Mouse (Mus musculus) neural tube, embryonic 14.5 days (tissue): Measurements from ENCODE around the gene Olfr462. TPM values are rescaled to one million over a fixed set of nuclear protein-coding genes. Genes with fewer than 3 reads are reported as not detected.
"Not testable (repeated sequence)": the region's sequence is repeated elsewhere in the genome, so short reads cannot be mapped to it uniquely, and the experiment has no call there.

Source experiments
- ATAC-seq: fragments of 200-750 bp; cut with Nextera tagmentation; 2 replicates; pipeline ENCODE4 v1.8.0; 2017; ENCODE audit warnings: low read depth, mild to moderate bottlenecking, moderate TSS enrichment, moderate library complexity
- H3K27ac ChIP-seq: fragments of 300-500 bp; sonication (generic); 2 replicates; pipeline ENCODE4 v1.5.1; 2014; ENCODE audit warnings: low read depth, mild to moderate bottlenecking, control low read depth, low read length, moderate library complexity, mixed read lengths
- H3K27me3 ChIP-seq: fragments of 300-500 bp; sonication (generic); 2 replicates; pipeline ENCODE4 v1.6.1; 2014; ENCODE audit warnings: low read length; ENCODE audit not compliant: control insufficient read depth, insufficient read depth
- H3K36me3 ChIP-seq: fragments of 300-500 bp; sonication (generic); 2 replicates; pipeline ENCODE4 v1.6.1; 2014; ENCODE audit warnings: low read length, mixed read lengths; ENCODE audit not compliant: control insufficient read depth, insufficient read depth
- H3K4me1 ChIP-seq: fragments of 300-500 bp; sonication (generic); 2 replicates; pipeline ENCODE4 v1.6.1; 2014; ENCODE audit warnings: low read length; ENCODE audit not compliant: control insufficient read depth, insufficient read depth
- H3K4me2 ChIP-seq: fragments of 300-500 bp; sonication (generic); 2 replicates; pipeline ENCODE4 v1.6.1; 2014; ENCODE audit warnings: mild to moderate bottlenecking, low read depth, low read length, control low read depth
- H3K4me3 ChIP-seq: fragments of 300-500 bp; sonication (generic); 2 replicates; pipeline ENCODE4 v1.5.1; 2014; ENCODE audit warnings: low read depth, low read length, control low read depth, mixed read lengths
- H3K9ac ChIP-seq: fragments of 300-500 bp; sonication (generic); replicated peaks from 2 replicates; pipeline ENCODE4 v1.6.1; 2014; ENCODE audit warnings: low read depth, mild to moderate bottlenecking, control low read depth, low read length, mixed read lengths
- H3K9me3 ChIP-seq: fragments of 300-500 bp; sonication (generic); 2 replicates; pipeline ENCODE4 v1.6.1; 2016; ENCODE audit warnings: low read length; ENCODE audit not compliant: control insufficient read depth
- WGBS: fragments of 180-500 bp; shearing (Covaris S2); extraction: QIAGEN DNeasy Blood & Tissue Kit; methylation state at CpG from one replicate; pipeline ENCODE4 v1.1.7; 2014; 5-methylcytosine and 5-hydroxymethylcytosine counted together
- polyA plus RNA-seq: library from polyadenylated mRNA; unstranded; fragments of >200 nt; fragmentation: Nextera tagmentation; extraction: Ambion mirVana; gene quantifications from 2 replicates; pipeline ENCODE4 v1.2.1, GENCODE M21; 2014

The Olfr462 gene
- polyA plus RNA-seq, 1 experiment from 2014 or later: not detected

DNA sequence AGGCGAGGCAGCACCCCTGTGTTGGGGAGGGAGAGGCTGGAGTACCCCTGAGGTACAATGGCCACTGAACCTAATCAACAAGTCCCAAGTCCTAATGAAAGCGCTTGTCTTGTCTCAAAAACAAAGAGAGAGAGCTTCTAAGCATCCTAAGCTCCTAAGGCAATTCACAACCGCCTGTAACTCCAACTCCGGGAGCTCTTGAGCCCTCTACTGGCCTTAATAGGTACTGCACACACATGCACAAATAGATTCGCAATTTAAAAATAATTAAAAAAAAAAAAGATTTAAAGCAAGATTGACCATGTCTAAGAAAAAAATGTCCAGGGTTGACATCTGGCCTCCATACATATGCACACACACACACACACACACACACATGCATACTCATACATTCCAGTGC lies 8.6 kb downstream of the Olfr462 start:
- Histone ChIP-seq H3K27ac (no peak overlapping the region), H3K9me3 (no peaks in the 10 kb centered on the region), H3K4me3 (no peak overlapping the region), H3K36me3 (no peaks in the 10 kb centered on the region), H3K9ac (no peak overlapping the region), H3K4me1 (no peaks in the 10 kb centered on the region), H3K4me2 (no peak overlapping the region), H3K27me3 (no peaks in the 10 kb centered on the region)
- WGBS: 49% methylated on average over 5 of the region's 5 CpGs
- ATAC-seq: no peak

DNA sequence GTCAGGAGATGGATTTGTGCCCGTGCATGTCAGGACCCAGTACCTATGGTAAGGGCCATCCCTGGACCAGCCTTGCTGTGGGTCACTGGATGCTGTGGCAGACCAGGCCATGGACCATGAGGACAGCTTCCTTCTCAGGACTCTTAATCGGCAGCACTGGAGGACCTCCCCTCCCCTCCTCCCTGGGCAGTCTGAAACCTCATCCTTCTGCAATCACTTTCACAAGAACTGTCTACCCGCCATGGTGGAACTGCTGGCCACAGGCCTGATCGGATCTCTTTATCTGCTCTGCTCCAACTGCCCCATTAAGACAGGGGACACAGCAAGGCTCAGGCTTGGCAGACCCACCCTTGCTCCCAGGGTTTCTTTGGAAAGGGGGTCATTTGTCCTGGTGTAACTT lies 10.4 kb downstream of the Olfr462 start:
- WGBS: 75% methylated on average over 4 of the region's 4 CpGs
- H3K4me3 ChIP-seq: no peak overlapping the region
- no peak overlapping the region for H3K4me2 ChIP-seq
- no peak overlapping the region for H3K27ac ChIP-seq
- ATAC-seq: no peak
- no peaks in the 10 kb centered on the region for H3K27me3 ChIP-seq
- H3K9me3 ChIP-seq: no peaks in the 10 kb centered on the region
- no peaks in the 10 kb centered on the region for H3K4me1 ChIP-seq
- H3K9ac ChIP-seq: no peak overlapping the region
- no peaks in the 10 kb centered on the region for H3K36me3 ChIP-seq

DNA sequence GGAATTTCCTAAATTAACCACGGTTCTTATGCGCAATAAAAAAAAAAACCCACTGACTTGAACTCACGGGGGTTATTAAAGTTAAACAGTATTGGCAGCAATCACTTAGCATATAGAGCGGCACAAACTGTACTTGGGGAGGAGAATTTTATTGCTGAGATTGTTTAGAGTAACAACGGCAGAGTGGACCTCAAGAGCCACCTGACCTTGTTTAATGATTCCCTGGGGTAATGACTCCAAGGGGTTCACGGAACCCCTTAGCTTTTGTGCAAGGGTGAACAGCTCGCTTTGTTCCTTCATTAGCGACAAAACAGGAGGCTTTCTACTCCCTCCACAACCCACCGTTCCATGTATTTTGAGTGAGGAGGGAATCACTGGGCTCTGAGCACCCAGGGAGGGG lies 12.2 kb downstream of the Olfr462 start:
- whole genome bisulfite sequencing: 23% methylated on average over 9 of the region's 9 CpGs
- no peak overlapping the region for H3K27ac ChIP-seq
- no peaks in the 10 kb centered on the region for H3K9me3 ChIP-seq
- H3K9ac ChIP-seq: no peak overlapping the region
- H3K27me3 ChIP-seq: no peaks in the 10 kb centered on the region
- ATAC-seq: no peak
- no peak overlapping the region for H3K4me3 ChIP-seq
- no peak overlapping the region for H3K4me2 ChIP-seq
- H3K4me1 ChIP-seq: no peaks in the 10 kb centered on the region
- H3K36me3 ChIP-seq: no peaks in the 10 kb centered on the region

GRCm38 (mm10) chr11:87875436-87875835 lies 16.6 kb downstream of the Olfr462 start, which contains the start of gene Epx:
Epx (minus strand) TSS chr11:87875536.
- Histone ChIP-seq H3K9ac (no peak within 1 kb of the TSS), H3K27ac (no peak within 1 kb of the TSS), H3K4me1 (no peaks in the 10 kb centered on the region), H3K4me2 (no peak within 1 kb of the TSS), H3K4me3 (no peak within 1 kb of the TSS), H3K9me3 (no peaks in the 10 kb centered on the region), H3K36me3 (no peaks in the 10 kb centered on the region), H3K27me3 (no peaks in the 10 kb centered on the region)
- WGBS: 87% methylated on average over 6 of the region's 6 CpGs
- no peak for ATAC-seq

- H3K4me1 ChIP-seq: no peaks in the 10 kb centered on the region
- no peaks in the 10 kb centered on the region for H3K36me3 ChIP-seq
- H3K27me3 ChIP-seq: no peaks in the 10 kb centered on the region
- H3K4me3 ChIP-seq: no peak overlapping the region
- H3K9ac ChIP-seq: no peak overlapping the region
- WGBS: 46% methylated on average over 8 of the region's 8 CpGs
- H3K27ac ChIP-seq: no peak overlapping the region
- no peak for ATAC-seq
- H3K4me2 ChIP-seq: no peak overlapping the region
- no peaks in the 10 kb centered on the region for H3K9me3 ChIP-seq
Observed at GRCm38 (mm10) chr11:87871766-87872165, 20.3 kb downstream of the Olfr462 start.

DNA sequence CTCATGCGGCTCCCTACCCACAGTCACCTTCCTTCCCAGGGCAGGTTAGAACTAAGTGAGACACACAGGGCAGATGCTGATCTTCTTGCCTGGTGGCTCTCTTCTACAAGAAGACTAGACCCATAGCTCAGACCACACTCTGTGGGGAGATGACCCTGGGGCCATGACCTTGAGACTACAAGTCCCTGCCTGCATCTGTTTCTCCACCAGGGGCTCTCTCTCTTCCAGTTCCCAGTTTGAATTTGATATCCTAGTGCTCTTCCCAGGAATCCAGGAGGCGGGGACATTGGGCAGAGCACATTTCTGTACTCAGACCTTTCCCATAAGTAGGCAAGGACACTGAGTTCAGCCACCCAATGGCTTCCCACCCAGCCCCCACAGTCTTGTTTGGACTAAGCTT lies 22.0 kb downstream of the Olfr462 start:
- Histone ChIP-seq H3K9ac (no peak overlapping the region), H3K4me1 (no peaks in the 10 kb centered on the region), H3K9me3 (no peaks in the 10 kb centered on the region), H3K27ac (no peak overlapping the region), H3K4me2 (no peak overlapping the region), H3K4me3 (no peak overlapping the region), H3K27me3 (no peaks in the 10 kb centered on the region), H3K36me3 (no peaks in the 10 kb centered on the region)
- ATAC-seq: no peak
- WGBS: 74% methylated on average over 2 of the region's 2 CpGs

- H3K9me3 ChIP-seq, H3K36me3 ChIP-seq, H3K4me2 ChIP-seq, H3K27me3 ChIP-seq, H3K4me1 ChIP-seq, ATAC-seq, H3K9ac ChIP-seq, H3K4me3 ChIP-seq, H3K27ac ChIP-seq: not testable (repeated sequence)
- WGBS: 92% methylated on average over 1 of the region's 2 CpGs
Observed at GRCm38 (mm10) chr11:87866891-87867290, 25.2 kb downstream of the Olfr462 start.

- H3K4me1 ChIP-seq: no peaks in the 10 kb centered on the region
- H3K9me3 ChIP-seq: no peaks in the 10 kb centered on the region
- 0 out of 2 replicates have a peak, but pooled peaks cover 6% of the 10 kb centered on the region for H3K36me3 ChIP-seq
- no peak overlapping the region for H3K9ac ChIP-seq
- H3K27ac ChIP-seq: no peak overlapping the region
- no peak overlapping the region for H3K4me3 ChIP-seq
- no peak for ATAC-seq
- H3K27me3 ChIP-seq: no peaks in the 10 kb centered on the region
- 96% methylated on average over 13 of the region's 13 CpGs for WGBS
- no peak overlapping the region for H3K4me2 ChIP-seq
Observed at GRCm38 (mm10) chr11:87862805-87863204, 29.3 kb downstream of the Olfr462 start.

DNA sequence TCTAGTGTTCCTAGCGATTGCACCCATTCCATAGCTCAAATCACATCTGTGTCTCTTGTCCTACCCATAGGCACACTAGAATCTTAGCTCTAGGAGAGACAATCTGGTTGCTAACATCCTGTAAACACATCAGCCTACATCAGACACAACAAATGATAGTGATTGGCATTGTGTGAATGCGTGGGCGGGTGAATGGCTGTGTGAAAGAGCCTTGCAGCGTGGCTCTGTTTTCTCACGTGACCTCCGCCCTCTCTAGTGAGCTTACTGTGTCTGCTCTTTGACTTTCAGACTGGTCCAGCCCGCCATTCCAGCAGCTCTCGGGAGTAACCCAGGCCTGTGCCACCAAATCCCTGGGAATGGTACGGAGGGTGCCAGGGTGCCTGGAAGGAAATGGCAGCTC lies 31.6 kb downstream of the Olfr462 start:
- Histone ChIP-seq H3K4me2 (no peak overlapping the region), H3K36me3 (0 out of 2 replicates have a peak, but pooled peaks cover 7% of the 10 kb centered on the region), H3K9me3 (no peaks in the 10 kb centered on the region), H3K4me3 (no peak overlapping the region), H3K27ac (no peak overlapping the region), H3K4me1 (no peaks in the 10 kb centered on the region), H3K9ac (no peak overlapping the region), H3K27me3 (no peaks in the 10 kb centered on the region)
- no peak for ATAC-seq
- 69% methylated on average over 9 of the region's 9 CpGs for WGBS

GRCm38 (mm10) chr11:87859273-87859672 lies 32.8 kb downstream of the Olfr462 start:
- H3K9ac ChIP-seq: no peak overlapping the region
- no peak overlapping the region for H3K27ac ChIP-seq
- ATAC-seq: no peak
- H3K9me3 ChIP-seq: no peaks in the 10 kb centered on the region
- H3K4me3 ChIP-seq: no peak overlapping the region
- WGBS: 92% methylated on average over 11 of the region's 11 CpGs
- H3K4me1 ChIP-seq: no peaks in the 10 kb centered on the region
- 0 out of 2 replicates have a peak, but pooled peaks cover 7% of the 10 kb centered on the region for H3K36me3 ChIP-seq
- no peaks in the 10 kb centered on the region for H3K27me3 ChIP-seq
- H3K4me2 ChIP-seq: no peak overlapping the region
